Mouse (Mus musculus): ENCODE measurements around the gene Tmem189.
A peak's percentile ranks its signal among the peaks of the same experiment; 100 is the strongest.
"Not testable (repeated sequence)": the region's sequence is repeated elsewhere in the genome, so short reads cannot be mapped to it uniquely, and the experiment has no call there.

The Tmem189 gene

GRCm38 (mm10) chr2:167622965-167623364 is 66.7 kb downstream of the Tmem189 start:
- no peak for DNase-seq (ENCODE audit: low spot score in 2 of 2)

- no peak for DNase-seq (ENCODE audit: low spot score in 2 of 2)
Observed at GRCm38 (mm10) chr2:167622352-167622751, 67.3 kb downstream of the Tmem189 start.

GRCm38 (mm10) chr2:167621255-167622087 is 68.2 kb downstream of the Tmem189 start:
- no peak for DNase-seq (ENCODE audit: low spot score in 2 of 2)

- no peak for DNase-seq (ENCODE audit: low spot score in 2 of 2)
Observed at GRCm38 (mm10) chr2:167617472-167617871, 72.2 kb downstream of the Tmem189 start.

GRCm38 (mm10) chr2:167617034-167617433 is 72.6 kb downstream of the Tmem189 start:
- no peak for DNase-seq (ENCODE audit: low spot score in 2 of 2)

- not testable (repeated sequence) for DNase-seq (ENCODE audit: low spot score in 2 of 2)
Observed at GRCm38 (mm10) chr2:167613335-167613734, 76.3 kb downstream of the Tmem189 start.

GRCm38 (mm10) chr2:167612122-167612521 is 77.5 kb downstream of the Tmem189 start:
- no peak for DNase-seq (ENCODE audit: low spot score in 2 of 2)

- no peak for DNase-seq (ENCODE audit: low spot score in 2 of 2)
Observed at GRCm38 (mm10) chr2:167611287-167611686, 78.3 kb downstream of the Tmem189 start.

- DNase-seq (ENCODE audit: low spot score in 2 of 2), result no peak
Observed at GRCm38 (mm10) chr2:167606745-167607123, 82.9 kb downstream of the Tmem189 start.

GRCm38 (mm10) chr2:167605817-167606744 is 83.5 kb downstream of the Tmem189 start:
- no peak for DNase-seq (ENCODE audit: low spot score in 2 of 2)

GRCm38 (mm10) chr2:167605178-167605794 is 84.3 kb downstream of the Tmem189 start:
- peak; percentile 77 to 86 for DNase-seq (ENCODE audit: low spot score in 2 of 2)

GRCm38 (mm10) chr2:167602978-167603377 is 86.6 kb downstream of the Tmem189 start:
- no peak for DNase-seq (ENCODE audit: low spot score in 2 of 2)

GRCm38 (mm10) chr2:167602364-167602763 is 87.3 kb downstream of the Tmem189 start:
- no peak for DNase-seq (ENCODE audit: low spot score in 2 of 2)

GRCm38 (mm10) chr2:167600481-167600995 is 89.1 kb downstream of the Tmem189 start:
- DNase-seq (ENCODE audit: low spot score in 2 of 2), result no peak

GRCm38 (mm10) chr2:167599917-167600316 is 89.7 kb downstream of the Tmem189 start:
- DNase-seq (ENCODE audit: low spot score in 2 of 2), result no peak

GRCm38 (mm10) chr2:167599195-167599594 is 90.4 kb downstream of the Tmem189 start:
- DNase-seq (ENCODE audit: low spot score in 2 of 2), result no peak

GRCm38 (mm10) chr2:167597492-167598186 is 92.0 kb downstream of the Tmem189 start:
- no peak for DNase-seq (ENCODE audit: low spot score in 2 of 2)

- no peak for DNase-seq (ENCODE audit: low spot score in 2 of 2)
Observed at GRCm38 (mm10) chr2:167596726-167597491, 92.7 kb downstream of the Tmem189 start.

GRCm38 (mm10) chr2:167596262-167596661 is 93.4 kb downstream of the Tmem189 start:
- no peak for DNase-seq (ENCODE audit: low spot score in 2 of 2)

- no peak for DNase-seq (ENCODE audit: low spot score in 2 of 2)
Observed at GRCm38 (mm10) chr2:167595761-167596171, 93.9 kb downstream of the Tmem189 start.

Data from spleen, postnatal 14 days (tissue).